Mouse (Mus musculus): ENCODE measurements around the gene Fam180a. TPM values are rescaled to one million over a fixed set of nuclear protein-coding genes. Genes with fewer than 3 reads are reported as not detected.

The Fam180a gene
- polyA plus RNA-seq, 1 experiment = 0.21 TPM

DNA sequence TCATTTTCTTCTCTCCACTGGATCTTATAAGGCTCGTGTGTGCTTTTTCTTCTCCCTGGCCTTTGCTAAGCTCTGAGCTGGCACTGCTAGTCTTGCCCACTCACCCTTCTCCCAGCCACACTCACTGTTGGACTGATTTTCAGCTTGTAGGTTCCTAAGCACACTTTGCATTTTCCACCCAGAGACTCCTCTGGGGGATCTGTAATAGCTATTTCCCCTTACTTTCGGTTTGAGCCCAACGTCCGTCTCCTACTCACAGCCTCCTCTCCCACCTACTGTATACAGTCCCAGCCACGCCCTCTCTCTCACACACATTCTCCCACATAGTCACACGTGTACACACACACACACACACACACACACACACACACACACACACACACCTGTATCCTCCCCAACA lies 6.1 kb downstream of the Fam180a start:
- Histone ChIP-seq H3K4me3 (ENCODE audit: control insufficient read depth, low read depth, low read length) (no peak overlapping the region), H3K4me1 (ENCODE audit: control insufficient read depth, insufficient read depth, low read length) (no peaks in the 10 kb centered on the region), H3K27ac (ENCODE audit: control insufficient read depth, insufficient read depth, low read depth, low read length) (no peak overlapping the region), H3K36me3 (ENCODE audit: control insufficient read depth, insufficient read depth, low read length) (no peaks in the 10 kb centered on the region), H3K27me3 (ENCODE audit: control insufficient read depth, insufficient read depth, low read length) (no peaks in the 10 kb centered on the region)
- TF ChIP-seq CTCF (IDR thresholded peaks at IDR 0.05; ENCODE audit: control insufficient read depth, insufficient read depth, insufficient replicate concordance, low read depth, low read length) (no peak), POLR2A (IDR thresholded peaks at IDR 0.05; ENCODE audit: control insufficient read depth, low read depth, low read length) (no peak)

DNA sequence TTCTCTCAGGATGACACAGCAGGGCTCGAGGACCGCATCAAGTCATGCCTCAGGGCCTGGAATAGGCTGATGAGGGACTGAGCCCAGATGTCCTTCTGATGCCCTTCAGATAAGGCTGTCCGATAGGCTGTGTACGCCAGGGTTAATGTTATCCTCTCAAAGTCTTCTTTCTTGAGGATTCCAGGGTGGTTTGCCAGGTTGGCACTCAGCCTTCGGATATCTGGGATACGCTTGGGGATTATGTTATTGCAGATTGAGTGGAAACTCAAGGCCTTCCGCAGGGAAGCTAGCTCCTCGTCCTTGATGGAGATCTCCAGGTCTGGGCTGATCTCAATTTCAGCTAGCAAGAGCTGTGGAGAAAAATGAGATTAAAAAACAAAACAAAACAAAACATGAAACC lies 12.4 kb downstream of the Fam180a start:
- no peaks in the 10 kb centered on the region for H3K27me3 ChIP-seq (ENCODE audit: control insufficient read depth, insufficient read depth, low read length)
- no peak overlapping the region for H3K4me3 ChIP-seq (ENCODE audit: control insufficient read depth, low read depth, low read length)
- H3K27ac ChIP-seq (ENCODE audit: control insufficient read depth, insufficient read depth, low read depth, low read length) = no peak overlapping the region
- TF ChIP-seq POLR2A (IDR thresholded peaks at IDR 0.05; ENCODE audit: control insufficient read depth, low read depth, low read length) = no peak
- no peak for TF ChIP-seq CTCF (IDR thresholded peaks at IDR 0.05; ENCODE audit: control insufficient read depth, insufficient read depth, insufficient replicate concordance, low read depth, low read length)
- H3K36me3 ChIP-seq (ENCODE audit: control insufficient read depth, insufficient read depth, low read length) = no peaks in the 10 kb centered on the region
- no peaks in the 10 kb centered on the region; the same call in 1 of the 2 replicates for H3K4me1 ChIP-seq (ENCODE audit: control insufficient read depth, insufficient read depth, low read length)

DNA sequence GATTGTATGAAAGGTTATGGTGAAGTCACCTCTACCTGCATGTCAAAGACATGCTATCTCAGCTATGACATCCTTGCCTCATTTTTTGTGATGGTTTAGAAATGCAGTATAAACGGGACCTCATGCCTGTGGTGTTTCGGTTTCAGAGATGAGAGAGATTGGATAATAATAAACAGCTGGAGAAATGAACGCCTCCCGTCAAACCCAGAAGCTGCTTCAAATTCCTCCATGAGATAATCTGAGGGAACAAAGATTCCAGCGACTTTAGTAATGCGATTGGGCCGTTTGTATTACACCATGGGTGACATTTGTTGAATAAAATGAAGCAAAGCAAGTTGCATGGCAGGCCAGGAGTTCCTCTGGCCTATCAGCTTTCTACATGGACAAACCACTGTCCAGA lies 16.5 kb downstream of the Fam180a start:
- peaks cover 2% of the 10 kb centered on the region for H3K4me1 ChIP-seq (ENCODE audit: control insufficient read depth, insufficient read depth, low read length)
- no peak overlapping the region for H3K27ac ChIP-seq (ENCODE audit: control insufficient read depth, insufficient read depth, low read depth, low read length)
- H3K27me3 ChIP-seq (ENCODE audit: control insufficient read depth, insufficient read depth, low read length) = no peaks in the 10 kb centered on the region
- H3K36me3 ChIP-seq (ENCODE audit: control insufficient read depth, insufficient read depth, low read length) = no peaks in the 10 kb centered on the region
- no peak for TF ChIP-seq CTCF (IDR thresholded peaks at IDR 0.05; ENCODE audit: control insufficient read depth, insufficient read depth, insufficient replicate concordance, low read depth, low read length)
- TF ChIP-seq POLR2A (IDR thresholded peaks at IDR 0.05; ENCODE audit: control insufficient read depth, low read depth, low read length) = no peak
- no peak overlapping the region for H3K4me3 ChIP-seq (ENCODE audit: control insufficient read depth, low read depth, low read length)

DNA sequence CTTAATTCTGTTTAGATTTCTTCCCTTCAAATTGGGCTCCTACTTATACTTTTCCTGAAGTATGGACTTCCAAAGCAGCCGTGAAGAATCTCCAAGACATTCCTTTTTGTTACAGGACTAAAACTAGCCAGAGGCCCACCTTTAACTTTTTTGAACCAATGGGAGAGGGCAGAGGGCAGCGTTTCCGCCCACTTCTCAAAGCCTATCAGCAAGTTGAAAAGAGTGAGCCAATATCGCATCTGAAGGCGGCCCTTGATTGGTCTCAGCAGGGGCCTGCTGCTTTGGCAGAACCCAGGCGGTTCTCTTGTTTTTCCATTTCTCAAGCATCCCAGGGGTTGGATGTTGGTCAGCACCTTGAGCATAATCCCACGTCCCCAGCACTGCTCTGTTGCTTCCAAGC lies 17.9 kb downstream of the Fam180a start, which contains the start of gene Slc13a4:
Gene Slc13a4, minus strand, starts transcription at position 95 of the 400 bp plus-strand sequence.
- Histone ChIP-seq H3K27me3 (ENCODE audit: control insufficient read depth, insufficient read depth, low read length) (no peaks in the 10 kb centered on the region), H3K4me3 (ENCODE audit: control insufficient read depth, low read depth, low read length) (no peak within 1 kb of the TSS), H3K36me3 (ENCODE audit: control insufficient read depth, insufficient read depth, low read length) (no peaks in the 10 kb centered on the region), H3K27ac (ENCODE audit: control insufficient read depth, insufficient read depth, low read depth, low read length) (no peak within 1 kb of the TSS), H3K4me1 (ENCODE audit: control insufficient read depth, insufficient read depth, low read length) (peaks cover 2% of the 10 kb centered on the region; the same call in 1 of the 2 replicates)
- no peak for TF ChIP-seq POLR2A (IDR thresholded peaks at IDR 0.05; ENCODE audit: control insufficient read depth, low read depth, low read length)
- TF ChIP-seq CTCF (IDR thresholded peaks at IDR 0.05; ENCODE audit: control insufficient read depth, insufficient read depth, insufficient replicate concordance, low read depth, low read length) = no peak

DNA sequence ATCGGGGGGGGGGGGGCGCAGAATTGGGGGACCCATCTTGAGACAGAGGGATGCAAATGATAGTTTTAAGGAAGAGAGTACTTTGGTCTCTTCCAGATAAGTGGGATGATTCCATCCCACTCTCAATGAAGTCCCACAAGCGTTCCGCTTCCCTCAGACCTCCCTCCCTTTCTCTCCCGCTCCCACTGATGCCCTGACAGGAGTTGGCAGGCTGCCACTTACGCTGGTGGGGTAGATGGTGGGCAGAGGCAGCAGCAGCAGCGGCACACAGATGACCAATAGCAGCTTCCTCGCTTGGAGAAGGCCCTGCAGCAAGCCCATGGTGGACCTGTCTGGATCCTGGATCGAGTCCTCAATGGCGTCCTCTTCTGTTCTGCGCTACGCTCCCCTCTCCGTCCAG lies 18.8 kb downstream of the Fam180a start:
- Histone ChIP-seq H3K4me1 (ENCODE audit: control insufficient read depth, insufficient read depth, low read length) (peaks cover 2% of the 10 kb centered on the region; the same call in 1 of the 2 replicates), H3K4me3 (ENCODE audit: control insufficient read depth, low read depth, low read length) (no peak overlapping the region), H3K36me3 (ENCODE audit: control insufficient read depth, insufficient read depth, low read length) (no peaks in the 10 kb centered on the region), H3K27ac (ENCODE audit: control insufficient read depth, insufficient read depth, low read depth, low read length) (no peak overlapping the region), H3K27me3 (ENCODE audit: control insufficient read depth, insufficient read depth, low read length) (no peaks in the 10 kb centered on the region)
- TF ChIP-seq POLR2A (IDR thresholded peaks at IDR 0.05; ENCODE audit: control insufficient read depth, low read depth, low read length) (no peak), CTCF (IDR thresholded peaks at IDR 0.05; ENCODE audit: control insufficient read depth, insufficient read depth, insufficient replicate concordance, low read depth, low read length) (no peak)

DNA sequence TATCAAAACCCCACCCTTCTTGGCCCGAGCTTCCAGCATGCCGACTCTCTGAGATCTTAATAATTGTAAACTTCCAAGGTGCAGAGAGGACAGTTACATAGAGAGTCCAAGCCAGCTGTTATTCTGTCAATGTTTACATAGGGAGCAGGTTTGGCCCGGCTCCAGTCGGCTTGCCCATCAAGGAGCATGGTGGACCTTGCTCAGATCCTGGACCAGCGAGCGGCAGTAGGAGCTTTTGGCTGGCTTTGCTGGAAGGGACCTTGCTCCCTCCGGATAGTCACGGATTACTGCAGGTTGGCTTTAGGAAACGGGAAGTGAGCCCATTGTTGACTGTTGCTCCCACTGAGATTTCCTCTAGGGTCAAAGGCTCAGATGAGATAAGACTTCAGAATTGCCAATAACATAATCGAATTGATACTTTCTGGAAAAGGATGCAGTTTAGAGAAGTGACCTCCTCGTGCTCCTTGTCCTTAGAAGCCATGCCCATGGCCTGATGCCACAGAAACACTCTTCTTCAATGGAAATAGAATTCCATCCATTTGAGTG lies 22.5 kb downstream of the Fam180a start:
- H3K4me1 ChIP-seq (ENCODE audit: control insufficient read depth, insufficient read depth, low read length) = peaks cover 2% of the 10 kb centered on the region
- TF ChIP-seq CTCF (IDR thresholded peaks at IDR 0.05; ENCODE audit: control insufficient read depth, insufficient read depth, insufficient replicate concordance, low read depth, low read length) (no peak), POLR2A (IDR thresholded peaks at IDR 0.05; ENCODE audit: control insufficient read depth, low read depth, low read length) (no peak)

DNA sequence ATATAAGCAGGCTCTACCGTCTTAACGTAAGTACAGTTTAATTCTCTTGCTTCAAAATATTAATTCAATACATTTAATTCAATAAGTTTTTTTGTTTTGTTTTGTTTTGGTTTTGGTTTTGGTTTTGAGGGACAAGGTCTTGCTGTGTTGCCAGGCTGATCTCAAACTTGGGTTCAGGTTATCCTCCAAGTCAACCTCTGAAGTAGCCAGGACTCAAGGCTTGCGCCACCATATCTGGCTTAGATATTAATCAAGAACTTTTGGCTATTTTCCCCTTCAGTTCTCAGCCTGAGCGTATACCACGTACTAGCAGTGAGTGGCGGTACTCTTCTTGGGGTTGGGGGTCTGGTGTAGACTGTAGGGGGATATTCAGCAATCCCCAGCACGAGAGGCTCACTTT lies 23.4 kb downstream of the Fam180a start:
- TF ChIP-seq CTCF (IDR thresholded peaks at IDR 0.05; ENCODE audit: control insufficient read depth, insufficient read depth, insufficient replicate concordance, low read depth, low read length) (no peak), POLR2A (IDR thresholded peaks at IDR 0.05; ENCODE audit: control insufficient read depth, low read depth, low read length) (no peak)
- Histone ChIP-seq H3K4me3 (ENCODE audit: control insufficient read depth, low read depth, low read length) (no peak overlapping the region), H3K4me1 (ENCODE audit: control insufficient read depth, insufficient read depth, low read length) (no peaks in the 10 kb centered on the region; the same call in 1 of the 2 replicates), H3K27me3 (ENCODE audit: control insufficient read depth, insufficient read depth, low read length) (no peaks in the 10 kb centered on the region), H3K27ac (ENCODE audit: control insufficient read depth, insufficient read depth, low read depth, low read length) (no peak overlapping the region), H3K36me3 (ENCODE audit: control insufficient read depth, insufficient read depth, low read length) (no peaks in the 10 kb centered on the region)

More for the DNA sequence above, 22.5 kb downstream of the Fam180a start:
- Histone ChIP-seq H3K27ac (ENCODE audit: control insufficient read depth, insufficient read depth, low read depth, low read length) (no peak overlapping the region), H3K36me3 (ENCODE audit: control insufficient read depth, insufficient read depth, low read length) (no peaks in the 10 kb centered on the region), H3K4me3 (ENCODE audit: control insufficient read depth, low read depth, low read length) (no peak overlapping the region), H3K27me3 (ENCODE audit: control insufficient read depth, insufficient read depth, low read length) (no peaks in the 10 kb centered on the region)
